Mouse (Mus musculus) G1E (cell line): ENCODE data around the gene Cdh22. TPM values are rescaled to one million over a fixed set of nuclear protein-coding genes. Genes with fewer than 3 reads are reported as not detected.

Source experiments
- ATAC-seq: 2 replicates; pipeline ENCODE4 v1.8.0; 2016; ENCODE audit warnings: mild to moderate bottlenecking; ENCODE audit not compliant: insufficient number of reproducible peaks, poor library complexity, low FRiP score, severe bottlenecking; ENCODE audit errors: extremely low read depth
- DNase-seq: peaks from one replicate; pipeline ENCODE4 v3.0.0; 2012; ENCODE audit warnings: low spot score
- H3K27me3 ChIP-seq: 2 replicates; pipeline ENCODE4 v1.6.1; 2012; ENCODE audit warnings: mild to moderate bottlenecking, low read length, inconsistent platforms; ENCODE audit not compliant: insufficient read depth
- H3K36me3 ChIP-seq: replicated peaks from 2 replicates; pipeline ENCODE3; 2012; ENCODE audit warnings: mild to moderate bottlenecking, inconsistent platforms
- H3K4me1 ChIP-seq: 2 replicates; pipeline ENCODE4 v1.6.1; 2012; ENCODE audit warnings: low read depth, low read length, inconsistent platforms, mixed read lengths; ENCODE audit not compliant: insufficient read depth
- H3K4me3 ChIP-seq: 2 replicates; pipeline ENCODE4 v1.5.1; 2012; ENCODE audit warnings: low read depth, mild to moderate bottlenecking, inconsistent platforms, low read length, moderate library complexity, mixed read lengths
- H3K9me3 ChIP-seq: replicated peaks from 2 replicates; pipeline ENCODE4 v1.6.1; 2012; ENCODE audit warnings: inconsistent platforms
- CTCF ChIP-seq: IDR thresholded peaks from 2 replicates; pipeline ENCODE4 v1.5.1; 2012; ENCODE audit warnings: low read depth, low read length, inconsistent platforms, mixed read lengths
- GATA1 ChIP-seq: IDR thresholded peaks from 2 replicates; pipeline ENCODE4 v1.6.1; 2012; ENCODE audit warnings: borderline replicate concordance, low read length, inconsistent platforms, mixed read lengths
- GATA2 ChIP-seq: IDR thresholded peaks from 2 replicates; pipeline ENCODE4 v1.6.1; 2012; ENCODE audit warnings: low read depth, low read length, inconsistent platforms, borderline replicate concordance
- POLR2AphosphoS5 ChIP-seq: IDR thresholded peaks from 2 replicates; pipeline ENCODE4 v1.6.1; 2012; ENCODE audit warnings: low read depth, low read length, inconsistent platforms; ENCODE audit not compliant: insufficient replicate concordance
- TAL1 ChIP-seq: conservative IDR thresholded peaks from 2 replicates; pipeline ENCODE4 v1.6.1; 2012; ENCODE audit warnings: low read depth, low read length, inconsistent platforms, mixed read lengths
- polyA plus RNA-seq: library from polyadenylated mRNA; stranded (reverse); fragments of >175 nt; gene quantifications from 2 replicates; pipeline ENCODE4 v1.2.3, GENCODE M21; 2012
- total RNA-seq, 2 experiments: library from RNA; stranded (forward) in 1 of 2; stranded (reverse) in 1 of 2; fragments of 200-1000 nt in 1 of 2; fragments of >200 nt in 1 of 2; fragmentation: Nextera tagmentation in 1 of 2; gene quantifications; 2 replicates each; pipeline ENCODE4 v1.2.3; 2014 to 2017

The Cdh22 gene
- total and polyA plus RNA-seq, 3 experiments, result 0.05 TPM; not detected in 2

GRCm38 (mm10) chr2:165189546-165189945 is 45.1 kb downstream of the Cdh22 start:
- H3K36me3 ChIP-seq, result no peaks in the 10 kb centered on the region
- H3K4me3 ChIP-seq, result no peak overlapping the region
- no peaks in the 10 kb centered on the region for H3K4me1 ChIP-seq
- no peak for ATAC-seq
- no peak for DNase-seq
- H3K9me3 ChIP-seq, result peaks cover 16% of the 10 kb centered on the region
- TF ChIP-seq GATA2 (no peak), GATA1 (no peak), POLR2AphosphoS5 (no peak)
- H3K27me3 ChIP-seq, result no peaks in the 10 kb centered on the region

- no peaks in the 10 kb centered on the region for H3K36me3 ChIP-seq
- TF ChIP-seq TAL1, result no peak
- no peak for TF ChIP-seq GATA2
- no peak for TF ChIP-seq POLR2AphosphoS5
- TF ChIP-seq GATA1, result no peak
- no peak for DNase-seq
- peaks cover 9% of the 10 kb centered on the region for H3K9me3 ChIP-seq
- no peaks in the 10 kb centered on the region for H3K27me3 ChIP-seq
- H3K4me1 ChIP-seq, result no peaks in the 10 kb centered on the region
- H3K4me3 ChIP-seq, result no peak overlapping the region
- ATAC-seq, result no peak
These were observed 46.8 kb downstream of the Cdh22 start for GRCm38 (mm10) chr2:165187648-165188380.

GRCm38 (mm10) chr2:165184015-165184633 is 50.5 kb downstream of the Cdh22 start:
- no peak for DNase-seq
- Histone ChIP-seq H3K4me1 (no peaks in the 10 kb centered on the region), H3K27me3 (no peaks in the 10 kb centered on the region), H3K36me3 (no peaks in the 10 kb centered on the region), H3K4me3 (no peak overlapping the region), H3K9me3 (peaks cover 4% of the 10 kb centered on the region; the same call in 1 of the 2 replicates)
- TF ChIP-seq TAL1, result no peak
- no peak for TF ChIP-seq POLR2AphosphoS5
- TF ChIP-seq GATA1, result no peak
- TF ChIP-seq CTCF, result no peak
- no peak for TF ChIP-seq GATA2
- ATAC-seq, result no peak

- no peak for ATAC-seq
- peaks cover 6% of the 10 kb centered on the region; the same call in 1 of the 2 replicates for H3K9me3 ChIP-seq
- no peaks in the 10 kb centered on the region for H3K27me3 ChIP-seq
- no peaks in the 10 kb centered on the region for H3K36me3 ChIP-seq
- no peak overlapping the region for H3K4me3 ChIP-seq
- TF ChIP-seq GATA2 (no peak), CTCF (no peak), TAL1 (no peak), POLR2AphosphoS5 (no peak), GATA1 (no peak)
- no peak for DNase-seq
- H3K4me1 ChIP-seq, result no peaks in the 10 kb centered on the region
These were observed 52.3 kb downstream of the Cdh22 start for GRCm38 (mm10) chr2:165182085-165182976.

- H3K36me3 ChIP-seq, result no peaks in the 10 kb centered on the region
- H3K9me3 ChIP-seq, result peaks cover 8% of the 10 kb centered on the region; the same call in 1 of the 2 replicates
- H3K27me3 ChIP-seq, result no peaks in the 10 kb centered on the region
- H3K4me3 ChIP-seq, result no peak overlapping the region
- no peak for TF ChIP-seq CTCF
- no peak for TF ChIP-seq GATA1
- TF ChIP-seq POLR2AphosphoS5, result no peak
- TF ChIP-seq TAL1, result no peak
- TF ChIP-seq GATA2, result no peak
- ATAC-seq (no peak), DNase-seq (no peak)
- no peaks in the 10 kb centered on the region for H3K4me1 ChIP-seq
These were observed 55.4 kb downstream of the Cdh22 start for GRCm38 (mm10) chr2:165179231-165179630.

GRCm38 (mm10) chr2:165176965-165177364 is 57.7 kb downstream of the Cdh22 start:
- peaks cover 4% of the 10 kb centered on the region; the same call in 1 of the 2 replicates for H3K9me3 ChIP-seq
- H3K4me1 ChIP-seq, result no peaks in the 10 kb centered on the region
- no peak overlapping the region for H3K4me3 ChIP-seq
- ATAC-seq (no peak), DNase-seq (no peak)
- no peak for TF ChIP-seq GATA2
- TF ChIP-seq POLR2AphosphoS5, result no peak
- TF ChIP-seq TAL1, result no peak
- TF ChIP-seq CTCF, result no peak
- no peak for TF ChIP-seq GATA1
- no peaks in the 10 kb centered on the region for H3K36me3 ChIP-seq
- H3K27me3 ChIP-seq, result no peaks in the 10 kb centered on the region
